Mouse (Mus musculus) G1E (cell line): Measurements from ENCODE around the gene St6galnac6. TPM values are rescaled to one million over a fixed set of nuclear protein-coding genes. Genes with fewer than 3 reads are reported as not detected.

Source experiments
- ATAC-seq: 2 replicates; pipeline ENCODE4 v1.8.0; 2016; ENCODE audit warnings: mild to moderate bottlenecking; ENCODE audit not compliant: insufficient number of reproducible peaks, poor library complexity, low FRiP score, severe bottlenecking; ENCODE audit errors: extremely low read depth
- DNase-seq: peaks from one replicate; pipeline ENCODE4 v3.0.0; 2012; ENCODE audit warnings: low spot score
- H3K27me3 ChIP-seq: 2 replicates; pipeline ENCODE4 v1.6.1; 2012; ENCODE audit warnings: mild to moderate bottlenecking, low read length, inconsistent platforms; ENCODE audit not compliant: insufficient read depth
- H3K36me3 ChIP-seq: replicated peaks from 2 replicates; pipeline ENCODE3; 2012; ENCODE audit warnings: mild to moderate bottlenecking, inconsistent platforms
- H3K4me1 ChIP-seq: 2 replicates; pipeline ENCODE4 v1.6.1; 2012; ENCODE audit warnings: low read depth, low read length, inconsistent platforms, mixed read lengths; ENCODE audit not compliant: insufficient read depth
- H3K4me3 ChIP-seq: 2 replicates; pipeline ENCODE4 v1.5.1; 2012; ENCODE audit warnings: low read depth, mild to moderate bottlenecking, inconsistent platforms, low read length, moderate library complexity, mixed read lengths
- H3K9me3 ChIP-seq: replicated peaks from 2 replicates; pipeline ENCODE4 v1.6.1; 2012; ENCODE audit warnings: inconsistent platforms
- CTCF ChIP-seq: IDR thresholded peaks from 2 replicates; pipeline ENCODE4 v1.5.1; 2012; ENCODE audit warnings: low read depth, low read length, inconsistent platforms, mixed read lengths
- GATA1 ChIP-seq: IDR thresholded peaks from 2 replicates; pipeline ENCODE4 v1.6.1; 2012; ENCODE audit warnings: borderline replicate concordance, low read length, inconsistent platforms, mixed read lengths
- GATA2 ChIP-seq: IDR thresholded peaks from 2 replicates; pipeline ENCODE4 v1.6.1; 2012; ENCODE audit warnings: low read depth, low read length, inconsistent platforms, borderline replicate concordance
- POLR2AphosphoS5 ChIP-seq: IDR thresholded peaks from 2 replicates; pipeline ENCODE4 v1.6.1; 2012; ENCODE audit warnings: low read depth, low read length, inconsistent platforms; ENCODE audit not compliant: insufficient replicate concordance
- TAL1 ChIP-seq: conservative IDR thresholded peaks from 2 replicates; pipeline ENCODE4 v1.6.1; 2012; ENCODE audit warnings: low read depth, low read length, inconsistent platforms, mixed read lengths
- polyA plus RNA-seq: library from polyadenylated mRNA; stranded (reverse); fragments of >175 nt; gene quantifications from 2 replicates; pipeline ENCODE4 v1.2.3, GENCODE M21; 2012
- total RNA-seq, 2 experiments: library from RNA; stranded (forward) in 1 of 2; stranded (reverse) in 1 of 2; fragments of 200-1000 nt in 1 of 2; fragments of >200 nt in 1 of 2; fragmentation: Nextera tagmentation in 1 of 2; gene quantifications; 2 replicates each; pipeline ENCODE4 v1.2.3; 2014 to 2017

St6galnac6 gene
- total and polyA plus RNA-seq, 3 experiments, result 19.8 to 39.2 (median 20.2) TPM

DNA sequence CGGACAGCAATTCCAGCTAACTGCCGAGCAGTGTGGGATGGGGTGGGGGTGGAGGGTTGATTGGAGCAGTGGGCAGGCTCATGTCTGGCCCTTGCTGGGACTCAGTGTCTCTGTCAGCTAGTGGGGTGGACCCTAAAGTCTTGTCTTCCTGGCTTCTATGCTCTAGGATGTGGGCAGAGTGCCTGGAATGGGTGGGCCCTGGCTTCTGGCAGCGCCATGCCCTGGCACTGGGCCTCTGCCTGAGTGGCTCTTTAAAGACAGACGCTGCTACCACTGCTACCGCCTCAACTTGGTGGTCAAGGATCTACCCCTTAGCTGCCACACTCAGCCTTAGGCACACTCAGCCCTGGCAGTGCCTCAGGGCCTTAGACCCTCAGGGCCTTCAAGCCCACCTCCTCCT, 29.2 kb downstream of the St6galnac6 start:
- DNase-seq (no peak), ATAC-seq (no peak)
- Histone ChIP-seq H3K36me3 (peaks cover 3% of the 10 kb centered on the region), H3K9me3 (no peaks in the 10 kb centered on the region), H3K27me3 (peaks cover 32% of the 10 kb centered on the region), H3K4me3 (no peak overlapping the region), H3K4me1 (peaks cover 59% of the 10 kb centered on the region)
- no peak for TF ChIP-seq TAL1
- TF ChIP-seq GATA2, result no peak
- no peak for TF ChIP-seq GATA1
- no peak for TF ChIP-seq POLR2AphosphoS5
- no peak for TF ChIP-seq CTCF

DNA sequence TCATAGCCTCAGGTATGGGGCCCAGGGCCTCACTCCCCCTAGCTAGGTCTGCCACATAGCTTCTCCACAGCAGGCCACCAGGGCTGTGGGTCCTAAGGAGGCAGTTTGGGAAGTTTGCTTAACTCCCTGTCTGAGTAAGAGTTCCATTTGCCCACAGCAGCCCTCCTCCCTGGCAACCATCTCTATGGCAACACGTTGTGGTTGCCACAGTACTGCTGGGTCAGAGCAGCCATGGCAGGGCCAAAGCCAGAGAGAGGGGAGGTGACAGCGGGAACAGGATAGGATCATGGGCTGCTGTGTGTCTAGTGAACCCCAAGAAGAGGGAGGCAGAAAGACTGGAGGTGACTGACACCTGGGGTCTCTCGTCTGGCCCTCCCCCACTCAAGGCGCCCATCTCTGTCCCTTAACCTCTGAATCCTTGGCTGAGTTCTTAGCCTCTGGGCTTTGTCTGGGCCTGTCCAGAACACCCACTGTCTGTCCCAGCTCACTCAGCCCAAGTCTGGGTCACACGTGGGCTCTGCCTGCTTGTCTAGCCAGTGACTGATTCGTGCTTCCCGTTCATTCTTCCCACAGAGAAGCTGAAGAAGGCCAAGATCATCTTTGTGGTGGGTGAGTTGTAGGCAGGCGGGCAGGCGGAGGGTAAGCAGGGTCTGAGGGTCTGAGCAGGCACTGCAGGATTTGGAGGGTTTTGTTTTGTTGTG, 29.9 kb downstream of the St6galnac6 start:
- H3K9me3 ChIP-seq, result no peaks in the 10 kb centered on the region
- H3K27me3 ChIP-seq, result peaks cover 30% of the 10 kb centered on the region
- ATAC-seq (no peak; the same call in 1 of the 2 replicates), DNase-seq (no peak)
- peaks cover 3% of the 10 kb centered on the region for H3K36me3 ChIP-seq
- TF ChIP-seq CTCF, result no peak
- H3K4me3 ChIP-seq, result peak overlapping the region; percentile 50; the same call in 1 of the 2 replicates
- peaks cover 60% of the 10 kb centered on the region for H3K4me1 ChIP-seq

DNA sequence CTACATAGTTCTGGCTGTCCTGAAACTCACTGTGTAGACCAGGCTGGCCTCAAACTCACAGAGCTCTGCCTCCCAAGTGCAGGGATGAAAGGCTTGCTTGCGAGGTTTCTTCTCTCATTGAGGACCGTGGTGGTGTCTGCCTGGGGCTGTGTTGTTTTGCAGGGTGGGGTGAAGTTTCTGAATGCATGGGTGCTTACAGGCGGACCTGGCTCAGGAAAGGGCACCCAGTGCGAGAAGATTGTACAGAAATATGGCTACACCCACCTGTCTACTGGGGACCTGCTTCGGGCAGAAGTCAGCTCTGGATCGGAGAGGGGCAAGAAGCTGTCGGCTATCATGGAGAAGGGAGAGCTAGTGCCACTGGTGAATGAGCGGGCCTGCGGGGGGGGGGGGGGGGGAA, 30.5 kb downstream of the St6galnac6 start:
- no peak for TF ChIP-seq GATA2
- no peak for TF ChIP-seq TAL1
- ATAC-seq (no peak), DNase-seq (no peak)
- Histone ChIP-seq H3K9me3 (no peaks in the 10 kb centered on the region), H3K4me3 (no peak overlapping the region; the same call in 1 of the 2 replicates), H3K36me3 (peaks cover 3% of the 10 kb centered on the region), H3K4me1 (peaks cover 59% of the 10 kb centered on the region), H3K27me3 (peaks cover 27% of the 10 kb centered on the region)

DNA sequence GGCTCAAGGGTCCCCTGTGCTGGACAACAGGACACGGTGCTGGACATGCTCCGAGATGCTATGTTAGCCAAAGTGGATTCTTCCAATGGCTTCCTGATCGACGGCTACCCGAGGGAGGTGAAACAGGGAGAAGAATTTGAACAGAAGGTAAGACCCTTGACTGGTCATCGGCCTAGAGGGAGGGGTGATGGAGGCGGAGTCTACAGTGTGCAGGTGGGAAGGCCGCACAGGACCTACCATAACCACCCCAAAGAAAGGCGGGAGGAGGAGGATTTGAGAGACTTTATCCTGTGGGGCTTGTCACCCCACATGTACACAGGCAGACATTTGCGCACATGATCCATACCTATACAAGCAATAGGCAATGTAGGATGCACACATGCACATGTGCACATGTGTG, 31.5 kb downstream of the St6galnac6 start:
- H3K36me3 ChIP-seq, result peaks cover 3% of the 10 kb centered on the region
- H3K9me3 ChIP-seq, result no peaks in the 10 kb centered on the region
- H3K27me3 ChIP-seq, result peaks cover 18% of the 10 kb centered on the region
- peaks cover 49% of the 10 kb centered on the region for H3K4me1 ChIP-seq
- no peak for ATAC-seq
- no peak for TF ChIP-seq POLR2AphosphoS5
- TF ChIP-seq TAL1, result no peak
- TF ChIP-seq CTCF, result no peak
- no peak for TF ChIP-seq GATA1
- TF ChIP-seq GATA2, result no peak
- H3K4me3 ChIP-seq, result no peak overlapping the region
- DNase-seq, result no peak

DNA sequence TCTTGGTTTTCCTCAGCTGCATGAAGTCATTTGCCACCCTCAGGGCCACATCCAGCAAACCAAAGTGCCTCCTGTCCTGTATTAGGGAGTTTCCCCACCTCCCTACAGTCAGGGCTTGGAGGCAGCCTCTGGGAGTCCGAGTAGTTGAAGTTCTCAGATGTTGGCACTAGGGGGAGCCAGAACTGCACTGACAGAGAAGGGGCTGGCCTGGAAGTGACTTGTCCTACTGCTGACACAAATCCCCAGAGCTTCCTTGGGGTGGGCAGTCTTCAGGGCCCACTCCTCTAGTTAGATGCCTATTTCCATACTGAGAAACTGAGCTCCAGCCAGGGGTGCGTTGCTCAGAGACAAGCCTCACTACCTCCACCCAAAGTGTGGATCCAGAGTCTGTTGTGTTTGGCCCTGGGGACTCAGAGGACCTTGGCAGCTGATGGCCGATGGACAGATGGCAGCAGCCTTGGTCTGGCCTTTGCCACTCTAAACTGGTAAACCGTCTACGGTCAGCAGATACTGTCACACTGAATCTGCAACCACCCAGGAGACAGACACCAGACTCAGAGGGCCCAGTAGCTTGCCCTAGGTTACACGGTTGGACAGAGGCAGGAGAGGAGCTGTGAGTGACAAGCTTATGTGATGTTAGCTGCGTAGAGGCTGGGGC, 32.4 kb downstream of the St6galnac6 start:
- Histone ChIP-seq H3K4me3 (no peak overlapping the region), H3K9me3 (no peaks in the 10 kb centered on the region), H3K36me3 (peaks cover 3% of the 10 kb centered on the region), H3K4me1 (peaks cover 47% of the 10 kb centered on the region), H3K27me3 (peaks cover 16% of the 10 kb centered on the region)
- ATAC-seq (no peak), DNase-seq (peak; percentile 82)
- TF ChIP-seq GATA2 (no peak), CTCF (peak; percentile 85), TAL1 (no peak)

DNA sequence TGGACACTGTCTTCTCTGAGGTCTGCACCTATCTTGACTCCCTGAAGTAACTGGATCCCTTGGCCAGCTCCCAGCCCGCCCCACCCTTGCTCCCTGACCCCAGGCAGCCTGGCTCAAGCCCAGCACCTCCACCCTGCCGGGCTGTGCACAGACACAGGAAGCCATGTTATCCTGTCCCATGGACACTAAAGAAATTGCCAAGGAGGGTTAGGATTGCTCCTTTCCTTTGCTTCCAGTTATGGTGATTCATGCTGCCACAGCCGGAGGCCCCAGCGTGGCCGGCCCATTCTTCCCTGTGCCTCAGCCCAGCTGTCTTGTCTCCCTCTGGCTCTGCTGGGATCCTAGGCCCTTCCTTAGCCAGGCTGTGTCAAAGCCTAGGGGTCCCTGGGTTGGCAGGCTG, 34.2 kb downstream of the St6galnac6 start:
- TF ChIP-seq TAL1 (no peak), CTCF (no peak), POLR2AphosphoS5 (no peak), GATA1 (no peak), GATA2 (no peak)
- ATAC-seq (no peak), DNase-seq (no peak)
- Histone ChIP-seq H3K27me3 (peaks cover 16% of the 10 kb centered on the region), H3K4me3 (no peak overlapping the region), H3K9me3 (no peaks in the 10 kb centered on the region), H3K4me1 (peaks cover 44% of the 10 kb centered on the region), H3K36me3 (peaks cover 3% of the 10 kb centered on the region)
